Mouse (Mus musculus): ENCODE data around the gene Cbx5.

DNA sequence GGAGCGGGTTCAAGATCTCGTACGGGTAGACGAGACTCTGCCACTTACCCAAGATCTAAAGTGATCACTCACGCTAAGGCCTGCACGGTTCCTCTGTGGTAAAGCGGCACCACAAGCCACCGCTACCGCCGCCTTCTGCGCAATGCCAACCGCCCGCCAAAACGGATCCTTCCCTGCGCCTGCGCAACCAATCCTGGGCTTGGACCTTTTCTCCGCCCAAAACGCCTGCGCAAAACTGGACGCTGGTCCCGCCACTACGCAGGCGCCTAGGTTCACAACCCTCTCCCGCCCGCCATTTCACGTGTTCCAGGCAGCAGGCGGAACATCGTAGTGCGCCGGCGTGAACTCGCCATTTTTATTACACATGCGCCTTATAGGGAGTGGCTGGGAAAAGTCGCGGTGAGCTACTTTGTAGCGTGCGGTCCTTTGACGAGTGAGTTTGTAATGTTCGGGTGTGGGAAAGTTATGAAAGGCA, at the start of gene Cbx5:
- TF ChIP-seq CTCF (conservative IDR thresholded peaks at IDR 0.05; ENCODE audit: low read length) (no peak), NANOG (IDR thresholded peaks at IDR 0.05; ENCODE audit: borderline replicate concordance, low read length) (no peak)

Data from E14TG2a.4 (cell line).